Mouse (Mus musculus): ENCODE measurements around the gene Rnf220.

Rnf220 gene

DNA sequence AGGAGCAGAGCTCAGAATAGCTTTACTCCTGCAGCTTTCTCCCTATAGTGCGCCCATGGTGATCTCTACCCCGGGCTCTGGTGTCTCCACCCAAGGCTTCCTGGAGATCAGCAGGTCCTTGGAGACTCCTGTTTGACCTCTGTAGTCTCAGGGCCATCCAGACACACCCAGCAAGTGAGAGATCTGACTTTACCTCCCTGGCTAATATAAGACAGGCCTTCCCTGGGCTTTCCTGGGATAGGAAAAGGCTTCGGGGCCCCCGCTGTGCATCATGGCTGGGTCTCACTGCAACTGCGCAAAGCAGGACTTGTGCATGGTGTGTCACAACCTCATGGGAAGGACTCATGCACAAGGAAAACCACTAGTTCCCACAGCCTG, 116.3 kb downstream of the Rnf220 start:
- no peak for DNase-seq (ENCODE audit: extremely low spot score)

DNA sequence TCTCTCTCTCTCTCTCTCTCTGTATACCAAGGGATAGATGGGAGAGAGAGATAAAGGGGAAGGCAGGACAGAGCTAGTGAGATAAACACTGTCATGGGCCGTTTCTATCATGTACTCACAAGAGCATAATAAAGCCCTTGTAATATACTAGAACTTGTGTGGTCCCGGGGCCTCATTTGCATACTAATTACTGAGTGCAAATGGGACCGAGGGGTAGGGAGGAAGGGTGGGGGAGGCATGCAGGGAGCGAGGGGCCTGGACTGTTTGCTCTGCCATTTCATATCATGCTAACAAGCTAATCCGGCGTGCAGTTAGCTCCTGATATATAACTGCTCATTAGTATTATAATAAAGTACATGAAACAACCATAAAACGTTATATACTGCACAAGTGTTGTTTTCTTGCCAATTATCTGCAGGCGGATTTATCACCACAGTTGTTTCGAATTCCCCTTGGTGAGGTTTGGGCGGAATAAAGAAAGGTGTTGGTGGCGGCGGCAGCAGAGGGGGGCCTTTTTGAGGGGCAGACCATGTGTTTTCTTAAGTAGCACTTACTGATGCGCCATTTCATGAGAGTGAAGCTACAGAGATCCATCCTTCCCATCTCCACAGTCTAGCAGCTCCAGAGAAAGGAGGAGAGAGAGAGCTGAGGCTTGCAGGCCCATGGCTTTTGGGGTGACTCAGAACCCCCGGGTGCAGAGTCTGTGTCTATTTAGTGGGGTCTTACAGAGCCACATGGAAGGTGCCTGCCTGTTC, 116.9 kb downstream of the Rnf220 start:
- DNase-seq (ENCODE audit: extremely low spot score), result no peak

DNA sequence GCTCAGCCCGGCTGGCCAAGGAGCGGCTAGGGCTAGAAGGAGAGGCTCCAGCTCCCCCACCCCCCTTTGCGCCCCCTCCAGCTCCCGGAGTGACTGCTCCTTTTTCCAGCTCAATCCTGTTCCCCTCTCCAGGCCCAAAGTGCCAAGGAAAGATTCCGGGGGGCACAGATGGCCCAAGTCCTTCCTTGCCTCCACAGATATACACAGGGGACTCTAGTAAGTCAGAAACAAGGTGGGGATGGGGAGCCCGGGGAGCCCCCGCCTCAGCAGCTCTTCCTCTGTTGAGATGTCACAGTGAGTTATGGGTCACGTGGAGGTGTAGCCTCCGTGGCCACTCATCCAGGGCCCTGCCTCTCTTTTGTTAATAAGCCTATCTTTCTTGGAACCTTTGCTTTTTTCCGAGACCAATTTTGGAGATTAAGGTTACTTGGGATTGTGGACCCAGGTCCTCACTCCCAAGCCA, 122.7 kb downstream of the Rnf220 start:
- no peak for DNase-seq (ENCODE audit: extremely low spot score)

DNA sequence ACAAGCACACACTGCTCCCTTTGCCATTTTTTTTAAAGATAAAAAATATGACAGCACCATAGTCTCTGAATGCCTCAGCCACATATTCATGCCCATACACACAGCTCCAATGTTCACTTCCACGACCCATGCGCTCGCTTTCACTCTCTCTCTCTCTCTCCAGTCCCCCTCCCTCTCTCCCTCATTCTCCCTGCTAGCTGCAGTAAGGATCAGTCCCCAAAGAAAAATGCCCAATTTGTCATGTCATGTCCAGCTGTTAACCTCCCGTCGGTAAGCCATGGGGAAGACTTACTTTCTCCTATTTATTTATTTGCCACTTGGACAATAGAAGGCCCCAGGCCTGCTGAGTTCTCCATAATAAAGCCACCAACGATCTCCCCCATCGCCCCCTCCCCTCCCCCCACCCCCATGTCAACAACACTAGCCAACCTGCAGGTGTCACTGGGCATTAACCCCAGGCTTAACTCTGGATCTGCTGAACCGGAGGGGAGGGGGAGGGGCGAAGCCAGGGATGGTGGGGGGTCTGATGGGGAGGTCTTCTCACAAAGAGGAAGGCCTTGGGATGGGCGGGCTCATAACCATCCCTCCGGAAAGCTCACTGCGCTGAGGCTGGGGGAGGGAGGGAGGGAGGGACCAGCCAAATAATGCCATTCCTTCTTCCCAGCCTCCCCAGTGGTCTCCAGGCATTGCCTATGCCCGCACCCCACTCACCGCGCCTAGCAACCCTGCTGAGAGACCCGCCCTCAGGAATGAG, 123.4 kb downstream of the Rnf220 start:
- DNase-seq (ENCODE audit: extremely low spot score), result peak; percentile 87

DNA sequence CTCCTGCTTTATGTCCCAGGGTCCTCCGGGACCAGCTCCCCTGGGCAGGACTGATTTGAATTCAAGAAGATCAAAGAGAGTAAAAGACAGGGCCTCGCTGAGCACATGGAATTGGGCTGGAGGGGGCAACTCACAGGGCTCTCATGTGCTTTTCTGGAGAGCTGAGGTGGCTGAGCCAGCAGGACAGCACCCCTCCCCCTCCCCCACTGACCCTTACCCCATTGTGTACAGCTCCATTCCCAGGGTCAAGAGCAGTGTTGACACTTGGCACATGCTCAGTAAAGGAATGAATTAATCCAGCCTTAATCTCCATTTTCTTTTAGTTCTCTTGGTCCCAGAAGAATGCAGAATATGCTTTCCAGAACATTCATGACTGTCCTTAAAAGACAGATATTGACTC, 125.0 kb downstream of the Rnf220 start:
- no peak for DNase-seq (ENCODE audit: extremely low spot score)

DNA sequence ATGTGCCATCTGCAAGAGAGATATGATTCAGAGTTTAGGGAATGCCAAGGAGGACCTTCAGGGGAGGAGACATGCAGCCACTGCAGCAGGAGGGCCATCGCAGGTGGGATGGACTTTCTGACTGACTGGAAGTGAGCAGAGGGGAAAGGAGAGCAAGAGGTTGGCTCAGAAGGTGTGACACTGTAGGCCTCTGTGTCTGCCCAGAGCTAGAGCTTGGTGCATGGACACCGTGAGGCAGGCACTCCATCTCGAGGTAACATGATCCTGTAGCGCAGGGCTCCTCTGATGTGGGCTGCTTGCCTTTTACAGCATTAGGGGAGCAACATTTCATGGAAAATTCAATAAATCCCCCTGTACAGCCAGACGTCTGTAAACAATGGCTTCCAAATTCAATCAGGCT, 126.5 kb downstream of the Rnf220 start:
- DNase-seq (ENCODE audit: extremely low spot score), result no peak

DNA sequence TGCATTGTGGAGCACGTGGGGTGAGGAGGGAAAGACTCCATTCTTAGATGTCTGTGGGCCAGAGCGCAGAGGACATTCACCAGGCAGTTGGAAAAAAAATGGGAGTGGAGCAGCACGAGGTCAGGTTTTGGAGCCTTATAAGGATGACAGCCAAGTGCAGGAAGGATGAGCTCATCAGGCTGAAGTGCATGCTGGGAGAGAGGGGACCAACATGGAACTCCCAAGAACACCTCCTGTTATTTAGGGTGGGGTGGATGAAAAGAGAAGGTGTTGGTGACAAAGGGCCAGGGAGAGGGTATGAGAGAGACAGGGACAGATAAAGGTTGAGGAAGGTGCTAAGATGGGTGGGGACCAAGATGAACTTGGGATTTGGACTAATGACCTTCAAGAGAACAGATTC, 127.3 kb downstream of the Rnf220 start:
- DNase-seq (ENCODE audit: extremely low spot score), result no peak

DNA sequence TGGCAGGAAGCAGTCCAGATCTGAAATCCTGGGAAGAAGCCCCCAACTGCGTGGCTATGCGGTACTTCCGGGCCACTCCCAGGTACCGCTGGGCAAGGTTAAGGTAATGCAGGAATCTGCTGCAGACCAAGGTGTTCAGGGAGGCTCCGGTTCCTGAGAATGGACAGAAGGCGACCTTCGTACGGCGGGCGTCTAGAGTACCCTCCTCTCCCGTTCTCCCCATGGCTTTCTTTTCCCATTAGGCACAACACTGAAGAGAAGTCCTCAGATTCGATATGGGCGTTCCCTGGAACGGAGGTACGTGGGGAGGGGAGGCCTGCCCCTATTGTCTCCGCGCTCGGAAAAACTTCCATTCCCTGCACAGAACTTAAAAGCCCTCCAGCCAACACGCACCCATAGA, 129.5 kb downstream of the Rnf220 start:
- no peak for DNase-seq (ENCODE audit: extremely low spot score)

DNA sequence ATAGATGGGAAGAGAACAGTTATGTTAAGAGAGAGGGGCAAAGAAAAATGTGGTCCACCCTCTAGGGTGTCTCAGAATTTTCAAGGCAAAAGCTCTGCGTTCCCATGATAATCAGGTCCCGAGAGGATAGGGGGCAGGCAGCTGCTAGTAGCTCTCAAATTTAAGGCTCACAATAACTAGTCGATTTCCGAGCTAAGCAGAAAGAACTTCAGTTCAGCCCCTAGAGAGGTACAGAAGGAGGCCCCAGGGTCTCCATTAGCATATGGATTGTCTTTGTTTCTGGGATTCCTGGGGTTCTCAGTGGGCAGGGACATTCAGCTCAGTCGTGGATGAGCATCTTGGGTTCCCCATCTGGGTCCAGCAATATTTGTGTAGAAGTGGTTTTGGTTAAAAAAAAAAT, 134.8 kb downstream of the Rnf220 start:
- no peak for DNase-seq (ENCODE audit: extremely low spot score)

DNA sequence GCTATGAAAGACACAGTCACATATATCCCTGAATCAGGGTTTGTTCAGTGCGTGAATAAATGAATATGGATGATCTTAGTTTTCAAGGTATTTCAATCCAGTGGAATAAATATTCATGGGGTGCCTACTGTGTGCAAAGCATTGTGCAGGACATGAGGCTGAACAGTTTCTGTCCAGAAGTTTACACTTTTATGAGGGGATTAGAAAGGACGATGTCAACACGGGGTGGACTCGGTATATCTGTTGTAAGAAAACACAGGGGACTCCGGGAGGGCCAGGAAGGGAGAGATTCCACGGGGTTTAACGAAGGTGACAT, 135.3 kb downstream of the Rnf220 start:
- no peak for DNase-seq (ENCODE audit: extremely low spot score)

DNA sequence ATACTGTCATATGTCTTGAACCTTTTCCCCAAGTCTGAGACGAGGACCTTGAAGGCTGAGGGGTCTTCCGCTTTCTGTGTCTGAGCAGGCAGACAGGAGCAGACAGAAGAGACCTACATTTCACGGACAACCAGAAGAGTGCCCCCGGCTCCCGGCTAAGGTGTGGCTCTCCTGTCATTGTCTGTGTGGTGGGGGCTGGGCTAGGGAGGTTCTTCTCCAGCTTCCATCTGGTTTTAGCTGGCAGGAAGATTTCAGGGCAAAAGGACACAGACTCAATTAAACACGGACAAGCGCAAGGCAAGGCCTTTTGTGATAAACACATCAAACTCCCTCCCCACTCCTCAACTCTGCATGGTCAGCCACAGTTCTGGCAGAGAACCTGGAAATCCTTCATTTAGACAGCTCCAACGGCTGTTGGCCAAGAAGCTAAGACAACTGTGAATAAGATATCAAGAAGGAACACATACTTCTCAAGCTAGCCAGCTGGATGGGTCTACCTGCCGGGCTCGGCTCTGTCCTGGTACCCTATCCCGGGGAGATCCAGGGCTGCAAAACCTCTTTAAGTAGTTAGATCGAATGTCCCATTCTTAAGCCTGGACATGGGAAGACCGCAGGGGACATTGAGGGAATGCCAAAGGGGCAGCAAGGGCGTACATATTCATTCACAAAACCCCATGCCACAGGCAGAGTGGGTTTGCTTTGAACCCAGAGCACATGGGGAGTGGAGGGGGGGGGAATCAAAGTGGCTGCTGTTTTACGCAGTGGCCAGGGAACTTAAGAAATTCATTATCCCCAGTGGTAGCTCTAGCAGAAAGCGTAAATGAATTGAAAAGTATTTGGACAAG, 135.9 kb downstream of the Rnf220 start:
- no peak for DNase-seq (ENCODE audit: extremely low spot score)

DNA sequence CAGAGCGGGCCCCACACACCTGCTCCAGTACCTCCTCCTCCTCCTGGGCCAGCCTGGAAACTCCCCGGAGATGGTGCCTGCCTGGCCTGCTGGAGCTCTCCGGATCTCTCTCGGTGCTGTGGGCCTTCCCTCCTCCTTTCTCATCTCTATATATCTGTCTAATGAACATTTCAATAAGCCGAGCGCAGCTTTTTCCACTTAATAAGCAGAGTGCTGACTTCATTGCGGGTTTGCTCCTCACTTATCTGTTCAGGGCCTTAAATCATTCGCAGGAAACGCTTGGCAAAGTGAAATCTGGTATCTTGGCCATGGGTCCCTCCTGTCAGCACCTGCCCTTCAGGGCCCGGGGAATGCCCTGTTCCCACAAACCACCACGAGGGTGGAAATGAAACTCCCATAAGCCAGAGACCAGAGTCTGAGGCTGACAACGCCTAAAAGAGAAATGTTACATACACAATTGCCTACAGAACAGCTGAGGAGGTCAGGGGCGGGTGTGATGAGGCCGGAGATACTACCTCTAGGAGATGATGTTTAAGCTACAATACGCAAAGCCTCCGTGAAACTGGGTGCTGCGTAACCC, 137.0 kb downstream of the Rnf220 start:
- no peak for DNase-seq (ENCODE audit: extremely low spot score)

DNA sequence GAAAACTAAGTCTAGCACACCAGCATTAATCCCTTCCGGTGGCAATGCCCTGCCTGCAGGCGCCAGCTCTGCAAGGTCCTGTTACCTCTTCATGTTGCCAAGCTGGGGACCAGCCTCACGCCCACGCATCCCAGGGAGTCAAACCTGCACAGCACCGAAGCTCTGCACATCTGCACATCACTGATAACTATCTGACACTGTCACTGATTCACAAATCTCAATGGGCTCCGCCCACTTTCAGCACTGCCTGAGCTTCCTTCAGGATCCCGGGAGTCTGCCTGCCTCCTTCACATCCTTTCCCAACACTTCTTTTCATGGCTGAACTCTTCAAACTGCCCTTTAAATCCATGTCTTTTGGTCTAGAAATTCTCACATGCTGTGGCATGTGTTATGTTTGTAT, 138.9 kb downstream of the Rnf220 start:
- DNase-seq (ENCODE audit: extremely low spot score), result no peak

DNA sequence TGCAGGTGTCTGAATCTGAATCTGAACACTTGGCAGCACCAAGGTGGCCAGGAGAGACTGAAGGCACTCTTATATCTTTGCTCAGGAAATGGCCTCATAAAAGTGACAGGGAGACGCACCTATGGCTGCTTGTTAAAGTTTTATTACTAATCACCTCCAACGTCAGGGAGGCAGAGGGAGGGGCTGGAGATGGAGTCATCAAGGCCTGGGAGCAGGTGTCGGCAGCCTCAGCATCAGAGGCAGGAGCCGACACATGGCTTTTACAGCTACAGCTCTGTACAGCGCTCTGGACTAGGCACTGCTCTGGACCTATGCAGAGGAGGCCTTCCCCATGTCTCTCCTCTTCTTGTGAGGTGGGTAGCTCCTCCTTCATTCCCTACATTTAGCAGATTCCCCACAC, 139.7 kb downstream of the Rnf220 start:
- DNase-seq (ENCODE audit: extremely low spot score), result no peak

DNA sequence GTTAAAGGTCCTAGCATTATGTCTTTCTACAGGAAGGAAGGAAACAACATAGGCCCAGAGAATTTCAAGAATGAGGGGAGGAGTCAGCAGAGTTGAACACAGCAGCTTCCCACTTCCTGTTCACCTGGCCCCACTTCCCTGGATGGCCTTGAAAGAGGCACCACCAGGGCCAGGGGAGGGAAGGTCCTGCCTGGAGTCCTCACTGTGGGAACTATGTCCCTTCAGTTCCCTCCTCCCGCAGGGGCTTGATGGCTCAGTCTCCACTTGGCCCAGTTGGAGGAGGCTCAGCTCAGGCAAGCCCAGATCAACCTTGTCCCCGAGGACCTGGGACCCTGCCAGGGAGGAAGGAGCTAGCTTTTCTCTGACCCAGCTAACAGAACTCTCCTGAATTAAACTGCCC, 140.6 kb downstream of the Rnf220 start:
- no peak for DNase-seq (ENCODE audit: extremely low spot score)

DNA sequence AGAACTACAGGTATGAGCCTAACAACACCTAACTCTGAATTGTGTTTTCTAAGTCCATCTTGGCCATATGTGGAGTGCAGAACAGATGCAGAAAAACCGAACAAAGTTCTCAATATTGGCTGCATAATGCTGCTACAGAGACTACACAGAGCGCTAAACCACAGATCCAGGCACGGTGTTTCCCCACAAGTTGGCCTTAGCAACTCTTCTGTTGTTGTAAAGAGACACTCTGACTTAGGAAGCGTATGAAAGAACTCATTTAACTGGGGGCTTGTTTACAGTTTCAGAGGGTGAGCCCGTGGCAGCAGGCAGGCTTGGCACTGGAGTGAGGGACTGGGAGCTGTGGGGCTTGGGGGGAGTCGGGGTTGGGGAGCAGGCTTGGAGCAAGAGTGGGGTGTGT, 142.2 kb downstream of the Rnf220 start:
- no peak for DNase-seq (ENCODE audit: extremely low spot score)

DNA sequence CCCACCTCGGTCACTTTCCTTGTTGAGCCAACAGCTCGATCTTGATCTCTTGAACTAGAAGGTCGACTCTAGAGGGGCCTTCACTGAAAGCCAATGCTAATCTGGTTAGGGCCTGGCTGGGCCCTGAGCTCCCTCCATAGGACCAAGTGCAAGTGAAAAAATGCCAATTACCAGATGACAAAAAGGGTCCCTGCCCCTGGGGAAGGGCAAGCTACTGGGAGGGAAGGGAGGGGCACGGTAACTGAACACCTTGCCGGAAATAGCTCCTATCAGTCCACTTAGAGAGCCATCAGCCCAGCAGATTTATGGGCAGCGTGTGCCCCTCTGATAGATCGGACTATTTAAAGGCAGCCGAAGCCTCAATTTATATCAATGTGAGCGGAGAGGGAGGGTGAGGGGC, 143.9 kb downstream of the Rnf220 start:
- no peak for DNase-seq (ENCODE audit: extremely low spot score)

DNA sequence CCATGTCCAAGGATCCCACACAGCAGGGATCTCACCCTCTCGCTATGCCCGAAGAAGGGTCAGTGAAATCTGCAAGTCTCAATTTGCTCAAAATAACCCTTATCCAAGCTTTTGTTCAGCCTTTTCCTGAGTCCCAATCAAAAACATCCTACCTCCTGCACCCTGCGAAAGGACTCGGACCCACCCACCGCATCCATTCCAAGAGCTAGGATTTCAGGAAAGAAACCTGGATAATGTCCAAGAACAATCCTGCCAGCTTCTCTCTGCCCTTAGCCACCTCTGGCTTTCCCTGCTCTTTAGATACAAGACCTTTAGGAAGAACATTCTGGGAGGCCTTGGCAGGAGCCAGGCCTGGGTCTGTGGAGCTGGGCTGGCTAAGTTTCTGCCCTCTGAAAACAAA, 144.8 kb downstream of the Rnf220 start:
- DNase-seq (ENCODE audit: extremely low spot score), result no peak

DNA sequence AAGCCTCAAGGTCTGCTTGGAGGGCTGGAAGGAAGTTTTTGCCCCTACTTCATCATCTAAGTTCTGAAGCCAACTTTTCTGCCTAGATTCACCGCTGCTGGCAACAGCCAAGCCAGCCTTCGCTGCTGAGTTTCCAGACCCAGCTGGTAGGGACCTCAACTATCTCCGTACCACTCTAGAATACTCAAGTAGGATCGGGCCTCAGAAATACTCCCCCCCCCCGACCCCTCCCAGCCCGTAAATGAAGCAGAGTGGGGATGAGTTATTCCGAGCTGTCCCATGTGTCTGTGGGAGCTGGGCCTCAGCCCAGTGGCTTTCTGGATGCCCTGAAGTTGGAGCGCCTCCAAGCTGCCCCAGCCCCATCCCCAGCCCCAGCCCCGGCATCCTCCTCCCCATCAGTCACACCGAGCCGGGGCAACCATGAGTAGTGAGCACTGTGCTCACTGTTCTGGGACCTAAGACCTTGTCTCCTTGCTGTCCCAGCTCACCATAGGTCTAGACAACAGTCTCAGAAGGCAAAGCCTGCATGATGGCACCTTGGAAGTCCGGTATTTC, 146.6 kb downstream of the Rnf220 start:
- no peak for DNase-seq (ENCODE audit: extremely low spot score)

DNA sequence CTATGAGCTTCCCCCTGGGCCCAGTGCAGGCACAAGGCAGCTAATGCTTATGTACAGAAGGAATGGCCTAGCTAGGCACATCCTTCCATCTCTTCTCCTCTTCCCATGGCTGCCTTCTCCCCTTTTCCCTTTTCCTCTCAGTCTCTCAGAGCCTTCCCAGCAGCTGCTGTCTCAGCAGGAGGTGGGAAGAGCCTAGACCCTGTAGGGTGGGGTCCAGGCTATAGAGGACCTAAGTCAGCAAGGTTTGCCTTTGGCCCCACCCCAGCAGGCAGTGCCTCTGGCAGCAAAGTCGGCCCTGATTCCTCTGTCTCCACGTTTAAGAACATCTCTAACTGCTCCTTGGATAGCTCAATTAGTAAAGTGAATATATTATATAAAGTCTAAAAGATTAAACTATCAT, 147.5 kb downstream of the Rnf220 start:
- DNase-seq (ENCODE audit: extremely low spot score), result no peak

DNA sequence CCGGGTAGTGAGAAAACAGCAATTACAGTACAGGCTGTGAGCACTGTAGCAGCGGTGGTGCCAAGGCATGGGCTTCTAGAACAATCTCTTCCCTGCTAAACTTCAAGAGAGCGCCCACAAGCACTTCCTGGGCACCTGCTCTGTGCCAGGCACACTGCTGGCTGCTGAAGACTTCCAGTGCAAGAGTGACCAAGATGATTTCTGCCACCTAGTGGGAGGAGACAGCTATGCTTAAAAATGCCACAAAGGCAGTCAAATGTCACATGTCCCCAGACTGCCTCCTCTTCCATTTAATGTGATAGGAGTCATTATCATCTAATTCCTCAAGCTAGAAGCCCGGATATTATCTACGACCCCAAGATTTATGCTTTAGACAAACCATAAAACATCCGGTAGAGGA, 150.8 kb downstream of the Rnf220 start:
- DNase-seq (ENCODE audit: extremely low spot score), result peak; percentile 42

DNA sequence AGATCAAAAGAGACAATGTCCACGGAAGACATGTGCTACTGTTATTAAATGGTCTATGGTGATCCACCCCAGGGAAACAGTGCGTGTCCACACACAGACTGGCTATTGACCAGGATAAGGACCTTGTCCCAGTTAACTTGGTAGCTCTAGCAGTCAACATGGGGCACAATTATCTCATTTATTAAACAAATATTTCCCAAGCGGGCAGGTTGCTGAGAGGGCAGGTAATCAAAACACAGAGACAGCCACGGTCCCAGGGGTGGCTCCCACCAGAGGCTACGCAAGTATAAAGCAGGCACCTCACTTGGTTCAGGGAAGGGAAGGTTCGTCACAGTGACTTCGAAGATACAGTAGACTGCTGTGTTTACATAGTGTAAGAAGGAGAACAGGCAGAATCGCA, 153.5 kb downstream of the Rnf220 start:
- DNase-seq (ENCODE audit: extremely low spot score), result no peak
